Mouse (Mus musculus) stomach, postnatal 0 days (tissue): ENCODE data around the gene Fbrsl1. TPM values are rescaled to one million over a fixed set of nuclear protein-coding genes. Genes with fewer than 3 reads are reported as not detected.

Experiments
- ATAC-seq: fragments of 200-750 bp; cut with Nextera tagmentation; 2 replicates; pipeline ENCODE4 v1.8.0; 2017; ENCODE audit not compliant: low FRiP score, low TSS enrichment
- DNase-seq: peaks from one replicate; pipeline ENCODE4 v3.0.0-alpha.2; 2016; ENCODE audit warnings: low spot score
- H3K27ac ChIP-seq: fragments of 300-500 bp; sonication (generic); replicated peaks from 2 replicates; pipeline ENCODE4 v1.5.1; 2014; ENCODE audit warnings: mild to moderate bottlenecking, control low read depth
- H3K27me3 ChIP-seq: fragments of 300-500 bp; sonication (generic); 2 replicates; pipeline ENCODE4 v1.6.1; 2014; ENCODE audit warnings: low read length; ENCODE audit not compliant: control insufficient read depth, insufficient read depth
- H3K36me3 ChIP-seq: fragments of 300-500 bp; sonication (generic); 2 replicates; pipeline ENCODE4 v1.6.1; 2014; ENCODE audit warnings: low read length, mixed read lengths; ENCODE audit not compliant: control insufficient read depth, insufficient read depth
- H3K4me1 ChIP-seq: fragments of 300-500 bp; sonication (generic); replicated peaks from 2 replicates; pipeline ENCODE4 v1.6.1; 2014; ENCODE audit warnings: antibody characterized with exemption; ENCODE audit not compliant: control insufficient read depth, insufficient read depth
- H3K4me2 ChIP-seq: fragments of 300-500 bp; sonication (generic); replicated peaks from 2 replicates; pipeline ENCODE4 v1.6.1; 2014; ENCODE audit warnings: low read depth, mild to moderate bottlenecking, control low read depth, moderate library complexity
- H3K4me3 ChIP-seq: fragments of 300-500 bp; sonication (generic); 2 replicates; pipeline ENCODE4 v1.5.1; 2014; ENCODE audit warnings: low read depth, low read length, control low read depth
- H3K9ac ChIP-seq: fragments of 300-500 bp; sonication (generic); 2 replicates; pipeline ENCODE4 v1.6.1; 2014; ENCODE audit warnings: mild to moderate bottlenecking, low read length, control low read depth, mixed read lengths
- H3K9me3 ChIP-seq: fragments of 300-500 bp; sonication (generic); 2 replicates; pipeline ENCODE4 v1.6.1; 2016; ENCODE audit warnings: low read length; ENCODE audit not compliant: control insufficient read depth
- CTCF ChIP-seq: IDR thresholded peaks from 2 replicates; pipeline ENCODE4 v1.5.1; 2016; ENCODE audit warnings: antibody characterized with exemption, low read depth, mild to moderate bottlenecking, moderate library complexity
- EP300 ChIP-seq: optimal IDR thresholded peaks from 2 replicates; pipeline ENCODE3; 2016; ENCODE audit warnings: antibody characterized with exemption
- WGBS: fragments of 180-500 bp; shearing (Covaris S2); extraction: QIAGEN DNeasy Blood & Tissue Kit; methylation state at CpG from one replicate; pipeline ENCODE4 v1.1.7; 2014; 5-methylcytosine and 5-hydroxymethylcytosine counted together
- polyA plus RNA-seq: library from polyadenylated mRNA; unstranded; fragments of >200 nt; fragmentation: Nextera tagmentation; extraction: Ambion mirVana; gene quantifications from 2 replicates; pipeline ENCODE4 v1.2.1, GENCODE M21; 2015

Gene Fbrsl1
- polyA plus RNA-seq, 1 experiment from 2014 or later = 6.2 TPM

- Histone ChIP-seq H3K9ac (no peak overlapping the region), H3K9me3 (no peaks in the 10 kb centered on the region), H3K27me3 (no peaks in the 10 kb centered on the region), H3K36me3 (no peaks in the 10 kb centered on the region), H3K4me2 (no peak overlapping the region), H3K4me1 (no peaks in the 10 kb centered on the region), H3K4me3 (no peak overlapping the region), H3K27ac (no peak overlapping the region)
- no peak for ATAC-seq
- WGBS = 87% methylated on average over 5 of the region's 5 CpGs
- TF ChIP-seq CTCF (no peak), EP300 (no peak)
- no peak for DNase-seq
Observed at GRCm38 (mm10) chr5:110424204-110424603, 24.1 kb downstream of the Fbrsl1 start.

GRCm38 (mm10) chr5:110421393-110421792, 26.9 kb downstream of the Fbrsl1 start:
- Histone ChIP-seq H3K27me3 (no peaks in the 10 kb centered on the region), H3K9ac (no peak overlapping the region), H3K4me3 (no peak overlapping the region), H3K27ac (peak overlapping the region; percentile 56), H3K4me2 (no peak overlapping the region), H3K36me3 (no peaks in the 10 kb centered on the region), H3K4me1 (no peaks in the 10 kb centered on the region), H3K9me3 (no peaks in the 10 kb centered on the region)
- TF ChIP-seq CTCF (no peak), EP300 (no peak)
- WGBS = 89% methylated on average over 6 of the region's 6 CpGs
- ATAC-seq (peak; percentile 10; the same call in 1 of the 2 replicates), DNase-seq (no peak)

GRCm38 (mm10) chr5:110420950-110421349, 27.4 kb downstream of the Fbrsl1 start:
- Histone ChIP-seq H3K9ac (no peak overlapping the region), H3K4me1 (no peaks in the 10 kb centered on the region), H3K9me3 (no peaks in the 10 kb centered on the region), H3K27me3 (no peaks in the 10 kb centered on the region), H3K36me3 (no peaks in the 10 kb centered on the region), H3K27ac (peak overlapping the region; percentile 56), H3K4me2 (no peak overlapping the region), H3K4me3 (no peak overlapping the region)
- WGBS = 50% methylated on average over 1 of the region's 1 CpGs
- DNase-seq (peak; percentile 25), ATAC-seq (peak; percentile 72)
- TF ChIP-seq EP300 (no peak), CTCF (no peak)

- DNase-seq (no peak), ATAC-seq (no peak)
- TF ChIP-seq EP300 (no peak), CTCF (no peak)
- Histone ChIP-seq H3K9ac (no peak overlapping the region), H3K4me1 (no peaks in the 10 kb centered on the region), H3K4me3 (no peak overlapping the region), H3K36me3 (no peaks in the 10 kb centered on the region), H3K4me2 (no peak overlapping the region), H3K9me3 (no peaks in the 10 kb centered on the region), H3K27me3 (no peaks in the 10 kb centered on the region), H3K27ac (no peak overlapping the region; the same call in 1 of the 2 replicates)
- WGBS = 77% methylated on average over 4 of the region's 4 CpGs
Observed at GRCm38 (mm10) chr5:110420201-110420600, 28.1 kb downstream of the Fbrsl1 start.

GRCm38 (mm10) chr5:110418523-110418911, 29.8 kb downstream of the Fbrsl1 start:
- ATAC-seq (no peak), DNase-seq (no peak)
- H3K9me3 ChIP-seq = no peaks in the 10 kb centered on the region
- H3K27me3 ChIP-seq = no peaks in the 10 kb centered on the region
- no peak overlapping the region for H3K4me2 ChIP-seq
- H3K36me3 ChIP-seq = no peaks in the 10 kb centered on the region
- H3K9ac ChIP-seq = no peak overlapping the region
- TF ChIP-seq EP300 (no peak), CTCF (no peak)
- 87% methylated on average over 1 of the region's 1 CpGs for whole genome bisulfite sequencing
- H3K4me1 ChIP-seq = no peaks in the 10 kb centered on the region
- H3K4me3 ChIP-seq = no peak overlapping the region
- H3K27ac ChIP-seq = no peak overlapping the region

- Histone ChIP-seq H3K9ac (no peak overlapping the region), H3K36me3 (no peaks in the 10 kb centered on the region), H3K4me3 (no peak overlapping the region), H3K4me2 (no peak overlapping the region), H3K9me3 (no peaks in the 10 kb centered on the region), H3K27ac (no peak overlapping the region), H3K4me1 (no peaks in the 10 kb centered on the region), H3K27me3 (no peaks in the 10 kb centered on the region)
- TF ChIP-seq EP300 = no peak
- no peak for TF ChIP-seq CTCF
- DNase-seq = no peak
- ATAC-seq = no peak
- 66% methylated on average over 14 of the region's 14 CpGs for WGBS
Observed at GRCm38 (mm10) chr5:110417756-110418522, 30.4 kb downstream of the Fbrsl1 start.
